Mouse (Mus musculus) kidney, adult 2 months (tissue): ENCODE measurements at regions not wholly inside any gene's neighbourhood (a gene's known extent, or its start where the extent isn't known, plus 50 kb on each side); places are given as distances from the start of the nearest gene placed in this dataset.

Experiments
- CTCF ChIP-seq: fragments of 200-500 bp; conservative IDR thresholded peaks from 2 replicates; pipeline ENCODE4 v1.5.1; 2011; ENCODE audit warnings: low read depth, mild to moderate bottlenecking, control low read depth, low read length, moderate library complexity, mixed read lengths; ENCODE audit not compliant: insufficient read depth, insufficient read length
- POLR2A ChIP-seq: fragments of 200-500 bp; IDR thresholded peaks from one replicate; pipeline ENCODE4 v1.6.1; 2011; ENCODE audit warnings: low read depth, low read length, control low read depth

GRCm38 (mm10) chr13:37609085-37609484, 169.1 kb upstream of the Rreb1 start:
- TF ChIP-seq CTCF: no peak
- no peak for TF ChIP-seq POLR2A
